Mouse (Mus musculus): ENCODE measurements around the gene Hist1h3e. TPM values are rescaled to one million over a fixed set of nuclear protein-coding genes. Genes with fewer than 3 reads are reported as not detected.
"Not testable (repeated sequence)": the region's sequence is repeated elsewhere in the genome, so short reads cannot be mapped to it uniquely, and the experiment has no call there.

Gene Hist1h3e
- polyA plus RNA-seq, 1 experiment from 2014 or later: 1.7 TPM

- peak; percentile 25 for ATAC-seq
Observed at GRCm38 (mm10) chr13:23570261-23571021, 8.3 kb upstream of the Hist1h3e start.

GRCm38 (mm10) chr13:23564482-23564881 is 2.3 kb upstream of the Hist1h3e start:
- Histone ChIP-seq H3K9me3 (ENCODE audit: low read length) (no peaks in the 10 kb centered on the region), H3K4me3 (ENCODE audit: low read depth, low read length) (no peak overlapping the region), H3K36me3 (ENCODE audit: insufficient read depth, low read length) (no peaks in the 10 kb centered on the region), H3K4me2 (replicated peaks; ENCODE audit: low read depth, low read length) (no peak overlapping the region), H3K9ac (replicated peaks; ENCODE audit: low read depth) (no peak overlapping the region), H3K27ac (ENCODE audit: low read length) (no peak overlapping the region), H3K4me1 (ENCODE audit: insufficient read depth, low read depth, low read length) (no peaks in the 10 kb centered on the region), H3K27me3 (replicated peaks; ENCODE audit: insufficient read depth, low read length) (no peaks in the 10 kb centered on the region)
- TF ChIP-seq EP300 (IDR thresholded peaks at IDR 0.05) (no peak), CTCF (IDR thresholded peaks at IDR 0.05) (no peak)
- WGBS: 61% methylated on average over 2 of the region's 2 CpGs
- DNase-seq (ENCODE audit: low spot score) (peak; percentile 4), ATAC-seq (no peak)

More at GRCm38 (mm10) chr13:23570261-23571021, 8.3 kb upstream of the Hist1h3e start:
- Histone ChIP-seq H3K4me2 (replicated peaks; ENCODE audit: low read depth, low read length) (peak overlapping the region; percentile 64), H3K4me3 (ENCODE audit: low read depth, low read length) (peak overlapping the region; percentile 33), H3K27ac (ENCODE audit: low read length) (peak overlapping the region; percentile 91), H3K9ac (replicated peaks; ENCODE audit: low read depth) (peak overlapping the region; percentile 34; the same call in 1 of the 2 replicates)
- H3K9me3 ChIP-seq (ENCODE audit: low read length); H3K4me1 ChIP-seq (ENCODE audit: insufficient read depth, low read depth, low read length); H3K27me3 ChIP-seq (replicated peaks; ENCODE audit: insufficient read depth, low read length); H3K36me3 ChIP-seq (ENCODE audit: insufficient read depth, low read length): not testable (repeated sequence)
- TF ChIP-seq CTCF (IDR thresholded peaks at IDR 0.05): peak; percentile 23; the same call in 1 of the 2 replicates
- peak; percentile 15 for DNase-seq (ENCODE audit: low spot score)
- 3% methylated on average over 15 of the region's 41 CpGs for WGBS

- DNase-seq (ENCODE audit: low spot score) (peak; percentile 96), ATAC-seq (peak; percentile 67)
- Histone ChIP-seq H3K27ac (ENCODE audit: low read length) (peak overlapping the region; percentile 91), H3K4me1 (ENCODE audit: insufficient read depth, low read depth, low read length) (no peaks in the 10 kb centered on the region), H3K36me3 (ENCODE audit: insufficient read depth, low read length) (no peaks in the 10 kb centered on the region), H3K9ac (replicated peaks; ENCODE audit: low read depth) (peak overlapping the region; percentile 51), H3K27me3 (replicated peaks; ENCODE audit: insufficient read depth, low read length) (no peaks in the 10 kb centered on the region), H3K9me3 (ENCODE audit: low read length) (no peaks in the 10 kb centered on the region), H3K4me2 (replicated peaks; ENCODE audit: low read depth, low read length) (peak overlapping the region; percentile 70), H3K4me3 (ENCODE audit: low read depth, low read length) (peak overlapping the region; percentile 38)
- TF ChIP-seq EP300 (IDR thresholded peaks at IDR 0.05) (no peak; the same call in 1 of the 2 replicates), CTCF (IDR thresholded peaks at IDR 0.05) (peak; percentile 77)
- 2% methylated on average over 18 of the region's 18 CpGs for WGBS
Observed at GRCm38 (mm10) chr13:23562699-23563462, 712 bp upstream of the Hist1h3e start.

GRCm38 (mm10) chr13:23561531-23561882 is 662 bp downstream of the Hist1h3e start:
- not testable (repeated sequence) for H3K9ac ChIP-seq (replicated peaks; ENCODE audit: low read depth); H3K36me3 ChIP-seq (ENCODE audit: insufficient read depth, low read length); H3K27ac ChIP-seq (ENCODE audit: low read length); H3K4me1 ChIP-seq (ENCODE audit: insufficient read depth, low read depth, low read length); H3K9me3 ChIP-seq (ENCODE audit: low read length); DNase-seq (ENCODE audit: low spot score); H3K4me3 ChIP-seq (ENCODE audit: low read depth, low read length); H3K27me3 ChIP-seq (replicated peaks; ENCODE audit: insufficient read depth, low read length); ATAC-seq
- 0% methylated on average over 2 of the region's 5 CpGs for WGBS
- peak overlapping the region; percentile 70 for H3K4me2 ChIP-seq (replicated peaks; ENCODE audit: low read depth, low read length)

- H3K9me3 ChIP-seq (ENCODE audit: low read length); ATAC-seq; H3K4me3 ChIP-seq (ENCODE audit: low read depth, low read length); H3K4me1 ChIP-seq (ENCODE audit: insufficient read depth, low read depth, low read length); H3K9ac ChIP-seq (replicated peaks; ENCODE audit: low read depth); H3K27me3 ChIP-seq (replicated peaks; ENCODE audit: insufficient read depth, low read length); H3K36me3 ChIP-seq (ENCODE audit: insufficient read depth, low read length); H3K4me2 ChIP-seq (replicated peaks; ENCODE audit: low read depth, low read length); H3K27ac ChIP-seq (ENCODE audit: low read length): not testable (repeated sequence)
- 13% methylated on average over 2 of the region's 2 CpGs for WGBS
- DNase-seq (ENCODE audit: low spot score): peak; percentile 4
Observed at GRCm38 (mm10) chr13:23560699-23561098, 1.5 kb downstream of the Hist1h3e start.

- ATAC-seq: no peak
- Histone ChIP-seq H3K36me3 (ENCODE audit: insufficient read depth, low read length) (no peaks in the 10 kb centered on the region), H3K4me3 (ENCODE audit: low read depth, low read length) (no peak overlapping the region), H3K9me3 (ENCODE audit: low read length) (no peaks in the 10 kb centered on the region), H3K27ac (ENCODE audit: low read length) (peak overlapping the region; percentile 26; the same call in 1 of the 2 replicates), H3K27me3 (replicated peaks; ENCODE audit: insufficient read depth, low read length) (no peaks in the 10 kb centered on the region), H3K9ac (replicated peaks; ENCODE audit: low read depth) (no peak overlapping the region), H3K4me1 (ENCODE audit: insufficient read depth, low read depth, low read length) (no peaks in the 10 kb centered on the region), H3K4me2 (replicated peaks; ENCODE audit: low read depth, low read length) (no peak overlapping the region)
- TF ChIP-seq EP300 (IDR thresholded peaks at IDR 0.05): no peak
- no peak for TF ChIP-seq CTCF (IDR thresholded peaks at IDR 0.05)
- 54% methylated on average over 3 of the region's 3 CpGs for WGBS
- DNase-seq (ENCODE audit: low spot score): no peak
Observed at GRCm38 (mm10) chr13:23556906-23557305, 5.3 kb downstream of the Hist1h3e start.

Measured in lung, postnatal 0 days (tissue).